Mouse (Mus musculus): Measurements from ENCODE around the gene Dot1l. TPM values are rescaled to one million over a fixed set of nuclear protein-coding genes. Genes with fewer than 3 reads are reported as not detected.

Gene Dot1l
- 10 to 100 TPM; 59.1 to 66.7 TPM for total RNA-seq (2021)
- long read RNA-seq, experiment 1, partial matches to known transcripts, result 23 of 30 reads
- long read RNA-seq, experiment 1, other reads (novel, unspliced or antisense), result 6 of 30 reads
- long read RNA-seq, experiment 2, partial matches to known transcripts, result 12 of 22 reads
- long read RNA-seq, experiment 2, other reads (novel, unspliced or antisense), result 10 of 22 reads

DNA sequence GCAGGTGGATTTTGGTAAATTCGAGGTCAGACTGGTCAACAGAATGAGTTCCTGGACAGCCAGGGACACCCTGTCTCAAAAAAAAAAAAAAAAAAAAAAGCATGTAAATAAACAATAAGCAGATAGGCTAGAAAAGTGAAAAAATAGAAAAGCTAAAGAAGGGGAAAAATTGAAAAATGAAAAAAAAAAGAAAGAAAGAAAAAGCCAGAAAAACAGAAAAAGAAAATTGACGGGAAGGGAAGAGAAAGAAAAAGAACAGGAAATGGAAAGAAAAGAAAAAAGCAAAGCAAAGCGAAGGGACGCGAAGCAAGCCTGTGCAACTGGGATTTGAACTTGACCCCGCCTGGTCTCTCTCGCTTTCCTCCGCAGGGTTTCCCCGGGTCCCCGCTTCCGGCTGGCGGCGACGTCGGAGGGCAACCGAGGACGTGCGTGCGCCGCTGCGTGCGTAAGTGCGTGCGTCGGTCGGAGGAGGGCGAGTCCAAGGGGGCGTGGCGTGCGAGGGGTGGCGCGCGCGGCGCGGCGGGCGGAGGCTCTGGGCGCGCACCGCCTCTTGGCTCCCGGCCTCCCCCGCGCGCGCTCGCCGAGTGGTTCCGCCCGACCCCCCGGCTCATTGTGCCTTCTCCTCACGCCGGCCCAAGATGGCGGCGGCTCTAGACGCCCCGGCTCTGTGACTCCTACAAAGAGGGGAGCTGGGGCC lies at the start of gene Dot1l:
Gene Dot1l (plus strand): TSS at position 613 of the 697 bp plus-strand sequence.
- peak; percentile 98 to 99 for DNase-seq (ENCODE audit: low spot score in 2 of 2)
- intact Hi-C loops (cut with DNase I), result no loop called here

DNA sequence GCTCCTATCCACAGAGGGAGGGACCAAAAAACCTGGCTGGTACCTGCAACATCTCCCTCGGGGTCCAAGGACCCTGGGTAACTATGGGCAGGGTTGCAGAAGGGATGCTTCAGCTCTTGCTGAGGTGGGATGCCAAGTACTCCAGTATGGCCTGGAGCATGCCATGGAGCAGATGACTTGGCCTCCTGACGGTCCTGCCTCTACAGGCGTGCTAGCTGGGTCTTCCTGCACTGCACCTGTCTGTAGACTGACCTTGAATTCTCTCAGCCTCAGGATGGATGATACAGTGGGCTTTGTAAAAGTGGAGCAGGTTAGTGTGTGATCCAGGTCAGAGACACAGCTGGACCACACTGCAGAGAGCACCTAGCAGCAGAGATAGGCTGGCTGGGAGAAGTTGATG lies 49.5 kb upstream of the Dot1l start:
- intact Hi-C loops (cut with DNase I), result no loop called here
- DNase-seq (ENCODE audit: low spot score in 2 of 2), result no peak

DNA sequence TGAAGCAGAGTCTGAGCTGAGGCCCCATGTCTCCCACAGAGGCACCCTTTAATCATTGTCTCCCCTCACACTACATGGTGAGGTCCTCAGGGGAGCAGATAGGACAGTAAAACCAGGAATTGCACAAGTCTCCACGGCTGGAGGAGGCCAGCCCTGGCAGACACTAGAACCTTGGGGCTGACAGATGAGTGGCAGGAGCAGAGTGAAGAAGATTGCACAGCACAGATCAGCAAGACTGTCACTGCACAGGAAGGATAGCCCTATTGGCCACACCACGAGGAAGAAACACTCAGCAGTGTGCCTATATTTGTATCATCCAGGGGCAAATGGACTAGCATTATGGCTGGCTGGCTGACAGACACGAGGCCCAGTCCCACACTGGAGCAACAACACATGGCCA lies 44.2 kb upstream of the Dot1l start:
- no peak for DNase-seq (ENCODE audit: low spot score in 2 of 2)

DNA sequence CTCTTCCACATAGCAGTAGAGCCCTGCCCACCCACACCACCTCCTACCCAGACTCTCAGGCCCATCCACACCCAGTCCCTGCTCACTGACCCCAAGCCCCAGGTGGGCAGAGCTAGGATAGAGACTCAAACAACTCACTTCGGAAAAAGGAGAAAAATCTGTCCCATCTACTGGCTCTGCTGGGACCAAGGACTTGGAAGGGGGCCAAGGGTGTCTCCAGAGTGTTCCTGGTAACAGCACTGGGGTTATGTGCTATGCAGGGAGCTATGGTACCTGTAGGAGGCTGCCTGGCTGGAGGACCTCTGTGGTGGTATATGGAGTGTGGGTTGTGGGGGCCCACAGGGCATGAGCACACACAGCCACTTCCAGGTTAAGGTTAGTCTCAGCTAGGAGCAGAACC lies 37.7 kb upstream of the Dot1l start:
- intact Hi-C loops (cut with DNase I), result no loop called here

More for the DNA sequence above, 44.2 kb upstream of the Dot1l start:
- intact Hi-C loops (cut with DNase I), result no loop called here

DNA sequence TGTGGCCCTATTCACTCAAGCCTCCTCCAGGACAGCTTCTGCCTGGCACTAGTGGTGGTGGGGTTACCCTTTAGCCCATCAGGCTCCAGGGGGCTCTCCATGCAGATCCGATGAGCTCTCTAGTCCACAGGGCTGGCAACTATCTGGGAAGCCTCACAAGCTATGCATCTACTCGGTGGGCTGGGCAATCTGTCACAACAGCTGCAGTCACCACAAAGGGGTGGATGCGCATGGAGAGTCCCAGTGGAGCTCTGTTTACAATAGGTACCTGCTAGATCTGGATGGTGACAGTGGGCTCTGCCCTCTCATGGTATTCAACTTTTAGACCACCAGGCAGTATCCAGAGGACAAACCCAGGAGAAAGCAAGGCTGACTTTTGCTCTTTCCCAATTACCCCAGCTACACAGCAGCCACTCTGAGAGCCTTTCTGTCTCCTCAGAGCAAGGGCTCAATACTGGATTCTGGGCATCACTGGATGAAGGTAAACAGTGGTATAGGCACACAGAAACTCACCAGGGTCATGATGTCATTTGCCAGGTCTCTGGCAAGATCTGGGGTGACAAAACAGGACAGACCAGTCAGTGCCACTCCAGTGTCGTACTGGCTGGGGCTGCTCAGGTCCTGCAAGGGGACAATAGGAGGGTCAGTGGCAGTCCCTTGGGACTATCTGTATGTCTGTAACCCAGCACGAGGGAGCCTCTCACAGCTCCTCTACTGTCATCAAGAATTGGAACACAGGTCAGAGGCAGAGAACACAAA lies 27.5 kb upstream of the Dot1l start:
- intact Hi-C loops (cut with DNase I), result no loop called here
- no peak for DNase-seq (ENCODE audit: low spot score in 2 of 2)

More for the DNA sequence above, 37.7 kb upstream of the Dot1l start:
- no peak for DNase-seq (ENCODE audit: low spot score in 2 of 2)

DNA sequence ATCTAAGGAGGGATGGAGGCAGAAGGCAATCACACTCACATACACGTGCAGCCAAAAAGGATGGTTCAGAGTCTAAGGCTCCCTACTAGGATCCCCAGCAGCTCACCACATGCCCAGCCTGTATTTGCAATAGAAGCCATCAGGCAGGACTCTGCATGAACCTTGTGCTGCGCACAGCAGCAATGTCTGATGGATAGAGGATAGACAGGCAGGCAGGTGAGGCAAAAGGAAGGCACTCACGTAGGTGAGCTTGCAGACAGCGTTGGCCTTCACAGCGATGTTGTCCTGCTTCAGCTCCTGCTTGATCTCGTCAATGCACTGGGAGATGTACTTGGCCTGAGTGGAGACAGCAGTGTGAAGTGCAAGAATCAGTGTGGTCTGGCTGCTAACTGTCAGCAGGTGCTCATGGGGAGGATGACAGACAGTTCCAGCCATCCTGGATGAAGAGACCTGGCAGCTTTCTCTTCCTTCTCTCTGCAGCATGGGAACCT lies 22.4 kb upstream of the Dot1l start:
- no peak for DNase-seq (ENCODE audit: low spot score in 2 of 2)
- intact Hi-C loops (cut with DNase I), result loop anchor here (2.0 kb wide), 1 partner anchor 14 kb away; no protein-coding TSS in a partner anchor

DNA sequence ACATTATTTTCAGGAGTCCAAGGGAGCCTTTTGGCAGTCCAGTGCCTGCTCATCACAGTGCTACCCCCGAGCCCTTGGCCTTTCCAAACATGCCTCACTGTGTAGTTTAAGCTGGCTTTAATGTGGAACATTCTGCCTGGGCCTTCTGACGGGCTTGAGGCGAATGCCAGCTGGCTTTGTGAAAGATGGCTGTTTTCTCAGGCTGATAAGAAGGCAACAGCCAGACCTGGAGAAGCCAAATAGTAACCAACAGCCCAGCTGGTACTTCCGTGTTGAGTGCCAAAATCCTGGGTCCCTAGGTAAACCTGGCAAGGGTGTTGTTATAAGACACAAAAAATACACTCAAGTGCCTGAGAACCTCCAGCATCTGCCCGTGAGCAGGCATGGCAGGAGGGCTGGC lies 18.3 kb upstream of the Dot1l start:
- no peak for DNase-seq (ENCODE audit: low spot score in 2 of 2)
- intact Hi-C loops (cut with DNase I), result no loop called here

DNA sequence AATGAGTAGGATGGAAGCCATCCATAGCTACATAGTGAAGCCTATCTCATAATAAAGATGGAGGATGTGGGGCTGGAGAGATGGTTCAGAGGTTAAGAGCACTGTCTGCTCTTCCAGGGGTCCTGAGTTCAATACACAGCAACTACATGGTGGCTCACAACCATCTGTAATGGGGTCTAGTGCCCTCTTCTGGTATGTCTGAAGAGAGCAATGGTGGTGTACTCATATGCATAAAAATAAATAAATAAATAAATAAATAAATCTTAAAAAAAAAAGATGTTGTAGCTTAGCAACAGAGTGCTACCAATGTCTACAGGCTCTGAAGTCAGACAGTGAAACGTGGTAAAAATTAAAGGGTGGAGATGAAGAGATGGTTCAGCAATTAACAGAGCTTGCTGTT lies 16.3 kb upstream of the Dot1l start:
- DNase-seq (ENCODE audit: low spot score in 2 of 2), result no peak
- intact Hi-C loops (cut with DNase I), result no loop called here

DNA sequence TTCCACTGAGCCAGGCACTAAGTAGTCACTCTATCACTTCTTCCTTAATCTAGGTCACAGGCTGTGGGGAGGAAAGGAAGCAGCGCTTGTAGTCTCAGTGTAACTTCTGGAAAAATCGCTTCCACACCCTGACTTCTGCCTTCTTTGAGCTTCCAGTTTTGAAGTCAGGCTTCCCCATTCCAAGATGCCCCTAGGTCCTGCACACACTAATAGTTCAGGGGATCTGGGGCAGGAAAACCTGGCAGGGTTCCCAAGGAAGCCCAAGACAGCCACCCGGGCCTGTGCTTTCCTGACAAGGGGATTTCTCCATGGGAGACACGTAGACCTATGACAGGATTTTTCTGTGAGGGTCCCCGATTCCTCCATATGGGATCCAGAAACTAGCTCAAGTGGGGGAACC lies 13.9 kb upstream of the Dot1l start:
- DNase-seq (ENCODE audit: low spot score in 2 of 2), result no peak
- intact Hi-C loops (cut with DNase I), result no loop called here

DNA sequence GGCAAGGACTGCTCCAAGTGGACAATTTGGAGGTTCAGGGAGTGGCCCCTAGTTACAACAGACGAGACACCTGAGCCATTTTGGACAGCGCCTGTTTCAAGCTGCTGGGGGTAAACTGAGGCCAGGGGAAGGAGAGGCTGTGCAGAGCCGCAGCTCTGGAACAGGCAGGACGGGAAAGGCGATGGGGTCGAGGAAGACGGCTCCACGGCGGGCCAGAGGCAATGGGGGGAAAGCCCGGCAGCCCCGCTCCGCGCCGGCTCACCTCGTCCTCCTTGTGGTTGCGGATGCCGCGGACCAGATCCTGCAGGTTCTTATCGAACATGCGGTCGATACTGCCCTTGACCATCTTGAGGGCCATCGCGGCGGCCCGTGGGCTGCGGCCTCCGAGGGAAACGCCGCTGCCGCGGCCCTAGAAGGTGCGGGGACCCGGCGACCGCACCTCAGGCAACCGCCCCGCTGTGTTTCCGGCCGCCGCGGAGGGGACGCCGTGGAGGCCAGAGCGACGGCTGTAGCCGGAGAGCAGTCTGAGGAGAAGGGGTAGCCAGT lies 13.3 kb upstream of the Dot1l start:
- intact Hi-C loops (cut with DNase I), result no loop called here
- no peak for DNase-seq (ENCODE audit: low spot score in 2 of 2)

DNA sequence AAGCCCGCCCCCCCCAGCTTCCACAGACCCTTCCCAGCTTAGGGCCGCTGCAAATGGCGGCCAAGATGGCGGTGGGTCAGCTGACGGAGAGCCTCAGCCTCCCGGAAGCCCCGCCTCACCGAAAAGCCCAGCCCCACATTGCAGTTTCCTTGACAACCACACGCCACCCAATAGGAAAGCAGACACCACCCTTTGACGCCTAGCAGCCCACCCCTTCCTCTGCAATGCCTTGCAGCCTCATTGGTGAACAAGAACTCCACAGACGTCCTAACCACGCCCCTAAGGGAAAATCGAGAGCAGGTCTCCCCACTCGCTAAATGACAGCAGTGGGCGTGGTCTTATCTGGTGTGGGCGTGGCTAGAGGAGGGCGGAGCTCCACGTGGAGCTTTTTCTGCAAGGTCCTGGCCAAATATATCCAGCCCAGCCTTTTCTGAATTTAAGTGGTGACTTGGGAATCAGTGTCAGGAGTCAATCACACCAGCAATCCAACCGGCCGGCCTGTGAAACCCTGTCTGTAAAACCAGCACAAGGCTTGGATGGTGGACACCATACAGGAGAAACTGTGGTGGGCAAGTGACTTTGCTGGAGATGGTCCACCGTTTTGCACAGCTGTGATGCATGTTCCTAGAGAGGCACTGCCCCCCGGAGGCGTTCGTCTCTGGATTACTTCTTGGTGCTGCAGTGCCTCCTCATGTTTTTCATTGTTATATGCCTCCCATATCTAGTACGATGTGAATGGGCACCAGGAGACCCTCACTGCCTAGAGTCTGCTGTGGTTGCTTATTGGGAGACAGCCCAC lies 12.6 kb upstream of the Dot1l start, which contains the start of gene Ap3d1:
Gene Ap3d1 (minus strand): TSS at position 85 of the 799 bp plus-strand sequence.
- DNase-seq (ENCODE audit: low spot score in 2 of 2), result peak; percentile 96 to 100
- intact Hi-C loops (cut with DNase I), result no loop called here

DNA sequence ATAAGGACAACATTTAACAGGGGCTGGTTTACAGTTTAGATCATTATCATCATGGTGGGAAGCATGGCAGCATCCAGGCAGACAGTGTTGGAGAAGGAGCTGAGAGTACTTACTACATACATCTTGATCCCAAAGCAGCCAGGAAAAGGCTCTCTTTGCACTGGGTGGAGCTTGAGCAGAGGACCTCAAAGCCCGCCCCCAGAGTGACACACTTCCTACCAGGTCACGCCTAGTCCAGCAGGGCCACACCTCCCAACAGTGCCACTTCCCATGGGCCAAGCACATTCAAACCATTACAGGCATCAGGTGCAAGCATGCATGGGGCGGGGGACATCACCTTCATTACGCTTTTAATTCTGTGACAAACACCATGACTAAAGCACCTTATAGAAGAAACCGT lies 10.7 kb upstream of the Dot1l start:
- intact Hi-C loops (cut with DNase I), result no loop called here
- DNase-seq (ENCODE audit: low spot score in 2 of 2), result no peak

DNA sequence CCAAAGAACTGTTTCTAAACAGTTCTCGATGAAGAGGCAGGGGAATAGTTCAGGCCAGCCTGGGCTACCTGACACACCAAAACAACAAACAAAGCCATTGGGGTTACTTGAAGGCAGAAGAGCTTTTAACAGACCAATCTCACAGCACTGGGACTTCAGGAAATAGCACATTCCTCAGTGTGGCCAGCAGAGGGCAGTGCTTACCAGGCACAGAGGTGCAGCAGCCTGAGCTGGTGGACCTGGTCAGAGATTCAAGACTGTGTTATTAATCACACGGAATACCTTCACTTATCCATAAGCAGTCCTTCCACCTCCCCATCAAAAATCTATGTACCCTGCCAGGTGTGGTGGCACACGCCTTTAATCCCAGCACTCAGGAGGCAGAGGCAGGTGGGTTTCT lies 7.6 kb upstream of the Dot1l start:
- intact Hi-C loops (cut with DNase I), result loop anchor here (5.0 kb wide), 2 partner anchors 130 to 250 kb away; no protein-coding TSS in a partner anchor

DNA sequence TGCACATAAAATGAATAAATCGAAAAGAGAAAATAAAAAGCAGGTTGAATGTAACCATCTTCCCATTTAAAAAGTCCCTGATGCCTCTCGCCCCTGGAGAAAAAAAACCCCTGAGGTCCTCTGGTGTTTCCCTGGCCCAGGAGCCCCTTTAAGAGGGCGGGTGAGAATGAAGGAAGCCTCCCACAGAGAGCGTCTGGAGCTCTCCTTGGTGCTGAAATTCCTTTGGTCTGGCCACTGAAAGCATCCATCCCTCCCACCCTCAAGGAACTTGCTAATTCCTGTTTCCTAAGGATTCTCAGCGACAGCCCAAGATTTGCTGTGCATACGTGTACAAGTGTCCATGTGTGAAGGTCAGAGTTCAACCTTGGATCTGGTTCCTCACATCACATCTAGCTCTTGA lies 6.4 kb upstream of the Dot1l start:
- intact Hi-C loops (cut with DNase I), result loop anchor here (2.0 to 5.0 kb wide), 3 partner anchors 26 to 249 kb away; no protein-coding TSS in a partner anchor

More for the DNA sequence above, 7.6 kb upstream of the Dot1l start:
- peak; percentile 72 to 80 for DNase-seq (ENCODE audit: low spot score in 2 of 2)

DNA sequence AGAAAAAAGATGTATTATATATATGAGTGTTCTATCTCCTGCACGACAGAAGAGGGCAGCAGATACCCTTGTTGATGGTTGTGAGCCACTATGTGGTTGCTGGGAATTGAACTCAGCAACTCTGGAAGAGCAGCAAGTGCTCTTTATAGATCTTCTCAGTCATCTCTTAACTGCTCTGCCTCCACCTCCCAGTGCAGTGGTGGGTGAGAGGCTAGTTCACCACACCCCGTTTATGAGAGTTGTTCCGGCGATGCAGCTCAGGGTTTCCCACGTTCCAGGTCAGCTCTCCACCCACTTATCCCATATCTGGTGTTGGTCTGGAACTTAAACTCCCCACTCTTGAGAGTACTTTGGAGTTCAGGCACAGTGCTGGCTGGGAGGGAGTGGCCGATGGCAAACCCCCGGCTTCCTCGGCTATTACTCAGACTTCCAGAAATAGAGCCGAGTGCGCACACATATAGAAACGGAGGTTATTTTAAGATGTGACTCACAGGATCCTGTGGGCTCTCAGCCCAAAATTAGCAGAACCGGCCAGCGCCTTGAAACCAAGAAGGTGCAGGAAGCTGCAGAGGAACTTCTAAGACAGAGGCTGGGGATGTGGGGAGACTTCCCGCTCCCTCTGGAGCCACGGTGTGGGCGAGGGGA lies 3.7 kb upstream of the Dot1l start:
- intact Hi-C loops (cut with DNase I), result no loop called here
- DNase-seq (ENCODE audit: low spot score in 2 of 2), result peak; percentile 76 to 79

More for the DNA sequence above, 6.4 kb upstream of the Dot1l start:
- no peak for DNase-seq (ENCODE audit: low spot score in 2 of 2)

DNA sequence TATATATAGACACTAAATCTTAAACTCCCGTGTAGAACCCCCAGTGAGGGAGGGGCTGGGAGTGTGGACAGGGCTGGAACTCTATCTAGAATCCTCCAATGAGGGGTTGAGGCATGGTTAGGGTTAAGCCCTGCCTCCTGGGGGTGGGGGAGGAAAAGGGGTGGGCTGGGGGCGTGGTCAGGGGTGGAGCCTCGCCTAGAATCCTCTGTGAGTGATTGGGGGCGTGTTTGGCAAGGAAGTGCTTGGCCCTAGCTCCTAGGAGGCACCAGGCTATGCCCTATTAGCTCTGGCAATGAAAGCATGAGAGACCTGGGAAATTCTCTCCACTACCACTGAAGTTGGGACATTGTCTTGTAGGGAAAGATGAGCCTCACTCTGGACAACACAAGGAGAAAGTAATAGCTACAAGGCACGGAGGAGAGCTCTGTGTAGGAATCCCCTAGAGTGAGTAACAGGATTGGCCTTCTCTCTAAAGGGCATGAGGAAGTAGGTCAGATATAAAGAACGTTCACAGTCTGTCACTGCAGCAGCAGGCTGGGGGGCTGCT lies 2.9 kb upstream of the Dot1l start:
- intact Hi-C loops (cut with DNase I), result no loop called here
- peak in 1 of 2 experiments; percentile 48 for DNase-seq (ENCODE audit: low spot score in 2 of 2)

DNA sequence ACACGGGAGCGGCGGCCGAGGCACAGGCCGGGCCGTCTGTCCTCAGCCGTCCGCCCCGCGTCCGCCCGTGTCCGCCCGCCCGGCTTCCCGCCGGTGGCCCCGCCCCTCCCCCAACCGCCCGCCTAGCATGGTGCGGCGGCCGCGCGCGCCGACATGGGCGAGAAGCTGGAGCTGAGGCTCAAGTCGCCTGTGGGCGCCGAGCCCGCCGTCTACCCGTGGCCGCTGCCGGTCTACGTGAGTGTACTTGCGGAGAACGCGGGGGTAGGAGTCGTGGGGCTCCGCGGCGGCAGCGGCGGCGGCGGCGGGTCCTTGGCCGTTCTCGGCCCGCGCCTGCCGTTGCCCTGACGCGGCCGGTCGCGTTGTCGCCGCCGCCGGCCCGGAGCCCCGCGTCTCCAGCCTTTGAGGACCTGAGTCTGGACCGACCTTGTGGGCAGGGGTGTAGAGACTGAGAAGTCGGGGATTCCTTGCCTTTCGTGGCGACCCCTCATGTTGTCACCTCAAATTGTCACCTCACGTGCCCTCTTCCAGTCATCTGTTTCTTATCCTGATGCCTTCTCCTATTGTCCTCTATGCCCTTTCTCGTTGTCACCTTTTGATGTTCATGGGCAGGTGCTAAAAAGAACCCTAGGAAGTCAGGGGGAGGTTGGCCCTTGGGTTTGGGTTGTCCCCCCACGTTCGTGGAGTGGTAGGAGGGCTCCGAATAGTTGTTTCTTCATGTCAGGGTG lies 447 bp downstream of the Dot1l start:
- intact Hi-C loops (cut with DNase I), result no loop called here
- DNase-seq (ENCODE audit: low spot score in 2 of 2), result no peak

DNA sequence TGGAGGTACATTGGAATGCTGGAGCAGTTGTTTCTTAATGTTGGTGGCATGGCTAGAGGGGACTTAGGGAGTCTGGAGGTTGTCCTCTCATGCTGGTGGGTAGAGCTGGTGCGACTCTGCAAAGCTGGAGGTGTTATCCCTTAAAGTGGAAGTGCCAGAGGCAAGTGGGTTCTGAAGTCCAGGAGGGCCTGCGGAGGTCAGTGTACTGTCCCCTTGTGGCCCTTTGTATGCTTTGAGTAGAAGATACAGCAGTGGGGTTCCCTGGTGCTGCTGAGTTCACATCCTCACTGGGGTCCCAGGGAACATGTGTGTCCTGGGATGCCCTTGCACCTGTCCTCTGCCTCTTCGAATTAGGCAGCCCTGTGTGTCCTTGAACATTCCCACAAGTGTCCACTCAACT lies 1.1 kb downstream of the Dot1l start:
- intact Hi-C loops (cut with DNase I), result no loop called here
- no peak for DNase-seq (ENCODE audit: low spot score in 2 of 2)
